Mouse (Mus musculus) gastrocnemius, postnatal 10 days (tissue): ENCODE results near the gene Usp48. TPM values are rescaled to one million over a fixed set of nuclear protein-coding genes. Genes with fewer than 3 reads are reported as not detected.

Source experiments
- DNase-seq: peaks from one replicate; pipeline ENCODE4 v3.0.0; 2021; ENCODE audit warnings: mixed read lengths
- total RNA-seq, 2 experiments: library from RNA; stranded (reverse); gene quantifications; 2 replicates each; pipeline ENCODE4 v1.2.3; 2021

Gene Usp48
- total RNA-seq, 2 experiments from 2014 or later, result 26.4 to 44.1 TPM

- DNase-seq, result no peak
Observed at GRCm38 (mm10) chr4:137609281-137609680, 15.7 kb downstream of the Usp48 start.

GRCm38 (mm10) chr4:137609702-137610101, 16.1 kb downstream of the Usp48 start:
- DNase-seq, result no peak

GRCm38 (mm10) chr4:137610256-137610655, 16.7 kb downstream of the Usp48 start:
- no peak for DNase-seq

- DNase-seq, result no peak
Observed at GRCm38 (mm10) chr4:137622847-137623246, 29.3 kb downstream of the Usp48 start.

- no peak for DNase-seq
Observed at GRCm38 (mm10) chr4:137627476-137628235, 34.1 kb downstream of the Usp48 start.

GRCm38 (mm10) chr4:137628400-137628799, 34.8 kb downstream of the Usp48 start:
- DNase-seq, result no peak

- peak; percentile 25 for DNase-seq
Observed at GRCm38 (mm10) chr4:137629354-137629753, 35.8 kb downstream of the Usp48 start.

GRCm38 (mm10) chr4:137630153-137630552, 36.6 kb downstream of the Usp48 start:
- DNase-seq, result no peak

GRCm38 (mm10) chr4:137631596-137631995, 38.0 kb downstream of the Usp48 start:
- DNase-seq, result no peak

- DNase-seq, result no peak
Observed at GRCm38 (mm10) chr4:137633394-137633793, 39.8 kb downstream of the Usp48 start.

- DNase-seq, result no peak
Observed at GRCm38 (mm10) chr4:137636597-137636996, 43.0 kb downstream of the Usp48 start.

GRCm38 (mm10) chr4:137641556-137641955, 48.0 kb downstream of the Usp48 start:
- no peak for DNase-seq

- no peak for DNase-seq
Observed at GRCm38 (mm10) chr4:137642101-137642500, 48.5 kb downstream of the Usp48 start.

GRCm38 (mm10) chr4:137643459-137643858, 49.9 kb downstream of the Usp48 start:
- DNase-seq, result no peak

GRCm38 (mm10) chr4:137646262-137646661, 52.7 kb downstream of the Usp48 start:
- no peak for DNase-seq

GRCm38 (mm10) chr4:137647648-137648047, 54.1 kb downstream of the Usp48 start:
- DNase-seq, result no peak

GRCm38 (mm10) chr4:137648230-137648629, 54.7 kb downstream of the Usp48 start:
- no peak for DNase-seq

GRCm38 (mm10) chr4:137650912-137651311, 57.4 kb downstream of the Usp48 start:
- DNase-seq, result no peak

GRCm38 (mm10) chr4:137652835-137653346, 59.3 kb downstream of the Usp48 start:
- DNase-seq, result no peak

GRCm38 (mm10) chr4:137655241-137656031, 61.9 kb downstream of the Usp48 start:
- no peak for DNase-seq

GRCm38 (mm10) chr4:137657674-137658073, 64.1 kb downstream of the Usp48 start:
- no peak for DNase-seq

- DNase-seq, result no peak
Observed at GRCm38 (mm10) chr4:137659541-137659940, 66.0 kb downstream of the Usp48 start.

- DNase-seq, result no peak
Observed at GRCm38 (mm10) chr4:137660364-137661077, 67.0 kb downstream of the Usp48 start.
